Mouse (Mus musculus): ENCODE results near the gene Cd82.

The Cd82 gene

GRCm38 (mm10) chr2:93444280-93444679 lies 18.7 kb downstream of the Cd82 start:
- no peak for DNase-seq (ENCODE audit: low spot score)

- DNase-seq (ENCODE audit: low spot score) = no peak
Measured at GRCm38 (mm10) chr2:93443106-93443505, 19.8 kb downstream of the Cd82 start.

- no peak for DNase-seq (ENCODE audit: low spot score)
Measured at GRCm38 (mm10) chr2:93439812-93440559, 23.0 kb downstream of the Cd82 start.

- DNase-seq (ENCODE audit: low spot score) = no peak
Measured at GRCm38 (mm10) chr2:93439352-93439771, 23.6 kb downstream of the Cd82 start.

GRCm38 (mm10) chr2:93438335-93438734 lies 24.6 kb downstream of the Cd82 start:
- no peak for DNase-seq (ENCODE audit: low spot score)

GRCm38 (mm10) chr2:93435577-93435976 lies 27.4 kb downstream of the Cd82 start:
- DNase-seq (ENCODE audit: low spot score) = no peak

- DNase-seq (ENCODE audit: low spot score) = no peak
Measured at GRCm38 (mm10) chr2:93434896-93435295, 28.0 kb downstream of the Cd82 start.

GRCm38 (mm10) chr2:93433543-93433942 lies 29.4 kb downstream of the Cd82 start:
- DNase-seq (ENCODE audit: low spot score) = no peak

- DNase-seq (ENCODE audit: low spot score) = no peak
Measured at GRCm38 (mm10) chr2:93432600-93433389, 30.1 kb downstream of the Cd82 start.

GRCm38 (mm10) chr2:93431575-93432325 lies 31.2 kb downstream of the Cd82 start:
- no peak for DNase-seq (ENCODE audit: low spot score)

GRCm38 (mm10) chr2:93430993-93431392 lies 31.9 kb downstream of the Cd82 start:
- DNase-seq (ENCODE audit: low spot score) = no peak

- no peak for DNase-seq (ENCODE audit: low spot score)
Measured at GRCm38 (mm10) chr2:93428004-93428531, 34.9 kb downstream of the Cd82 start.

- DNase-seq (ENCODE audit: low spot score) = no peak
Measured at GRCm38 (mm10) chr2:93427000-93427715, 35.8 kb downstream of the Cd82 start.

GRCm38 (mm10) chr2:93425810-93426209 lies 37.1 kb downstream of the Cd82 start:
- DNase-seq (ENCODE audit: low spot score) = no peak

GRCm38 (mm10) chr2:93424307-93424984 lies 38.5 kb downstream of the Cd82 start:
- DNase-seq (ENCODE audit: low spot score) = no peak

GRCm38 (mm10) chr2:93421320-93421719 lies 41.6 kb downstream of the Cd82 start:
- peak; percentile 43 for DNase-seq (ENCODE audit: low spot score)

- DNase-seq (ENCODE audit: low spot score) = no peak
Measured at GRCm38 (mm10) chr2:93419971-93420370, 43.0 kb downstream of the Cd82 start.

- DNase-seq (ENCODE audit: low spot score) = peak; percentile 30
Measured at GRCm38 (mm10) chr2:93418396-93418795, 44.5 kb downstream of the Cd82 start.

GRCm38 (mm10) chr2:93416874-93417709 lies 45.8 kb downstream of the Cd82 start:
- DNase-seq (ENCODE audit: low spot score) = no peak

GRCm38 (mm10) chr2:93415281-93415680 lies 47.7 kb downstream of the Cd82 start:
- no peak for DNase-seq (ENCODE audit: low spot score)

Measured in ovary, adult 18-20 months (tissue).